Mouse (Mus musculus) erythroblast, adult 5-6 weeks (primary cell): ENCODE results near the gene Fndc1. TPM values are rescaled to one million over a fixed set of nuclear protein-coding genes. Genes with fewer than 3 reads are reported as not detected.

Source experiments
- ATAC-seq: replicated peaks from 2 replicates; pipeline ENCODE4 v1.8.0; 2016; ENCODE audit warnings: moderate number of reproducible peaks, mild to moderate bottlenecking, moderate TSS enrichment, inconsistent platforms; ENCODE audit not compliant: poor library complexity, low FRiP score, severe bottlenecking
- total RNA-seq, 2 experiments: library from RNA; stranded (forward) in 1 of 2; stranded (reverse) in 1 of 2; fragments of 150-400 nt in 1 of 2; fragments of 200-764, 138-1000 nt in 1 of 2; gene quantifications; 2 replicates each; pipeline versions ENCODE4 v1.2.3 to v1.2.4; 2015 to 2017; ENCODE audit warnings: low replicate concordance in 2 of 2

Fndc1 gene
- total RNA-seq, 2 experiments from 2014 or later = not detected

DNA sequence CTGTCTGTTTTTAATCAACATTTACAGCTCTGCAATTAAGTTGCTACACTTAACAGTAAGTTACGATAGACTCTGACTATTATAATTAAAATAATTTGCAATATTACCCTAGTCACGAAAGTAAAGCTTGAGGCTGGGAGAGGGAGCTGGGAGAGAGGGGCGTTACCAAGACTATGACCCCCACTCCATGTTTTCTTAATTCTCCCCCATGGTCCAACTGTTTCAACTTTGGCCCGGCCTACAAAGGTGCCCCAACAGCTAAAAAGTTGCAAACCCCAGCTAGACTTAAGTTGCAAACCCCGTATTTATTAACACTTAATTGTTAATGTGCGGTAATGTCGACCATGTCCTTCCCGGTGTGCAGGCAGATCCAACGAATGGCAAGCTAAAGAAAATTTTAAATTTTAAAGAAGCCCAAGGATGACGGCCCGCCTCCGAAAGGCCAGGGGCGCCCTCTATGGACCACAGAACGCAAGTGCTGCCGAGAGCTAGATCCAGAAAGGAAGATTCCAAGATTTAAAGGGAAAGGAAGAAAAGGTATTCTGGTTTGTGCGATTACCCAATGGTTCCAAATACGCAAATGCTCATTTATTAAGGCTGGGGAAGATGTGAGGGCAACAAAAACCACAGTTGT, 5.4 kb downstream of the Fndc1 start:
- no peak for ATAC-seq

DNA sequence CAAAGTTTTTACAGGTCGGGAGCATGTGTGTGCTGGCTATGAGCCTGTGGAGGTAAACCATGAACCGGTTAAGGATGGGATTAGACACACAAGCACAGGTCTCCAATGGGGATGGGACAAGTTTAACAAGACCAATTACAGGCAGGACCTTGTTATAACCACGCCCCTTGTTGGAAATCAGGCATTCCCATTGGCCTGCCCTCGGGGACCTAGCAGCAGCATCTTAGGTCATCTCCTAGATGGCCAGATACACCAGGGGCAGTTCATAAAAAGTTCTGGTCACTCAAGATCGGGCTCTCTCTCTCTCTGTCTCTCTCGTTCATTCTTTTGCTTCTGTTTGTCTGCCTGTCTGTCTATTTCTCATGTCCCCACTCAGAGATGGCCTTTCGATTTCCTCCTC, 6.9 kb downstream of the Fndc1 start:
- ATAC-seq = no peak

DNA sequence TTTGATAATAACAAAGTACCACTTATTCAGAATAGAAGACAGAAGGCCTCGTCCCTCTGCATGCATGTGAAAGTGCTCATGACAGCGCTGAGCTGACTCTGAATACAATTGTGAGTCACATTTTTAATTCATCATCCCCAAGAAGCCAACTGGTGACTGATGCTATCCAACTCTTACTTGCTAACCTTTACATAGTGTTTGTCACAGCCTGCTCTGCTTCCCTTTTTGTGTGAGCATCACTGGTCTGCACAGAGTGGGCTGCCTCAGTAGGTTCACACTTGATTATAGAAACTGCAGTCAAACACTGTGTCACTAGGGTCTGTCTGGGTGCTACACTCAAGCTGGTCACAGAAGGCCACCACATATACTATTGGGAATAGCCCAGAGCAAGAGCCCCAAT, 10.5 kb downstream of the Fndc1 start:
- no peak for ATAC-seq

DNA sequence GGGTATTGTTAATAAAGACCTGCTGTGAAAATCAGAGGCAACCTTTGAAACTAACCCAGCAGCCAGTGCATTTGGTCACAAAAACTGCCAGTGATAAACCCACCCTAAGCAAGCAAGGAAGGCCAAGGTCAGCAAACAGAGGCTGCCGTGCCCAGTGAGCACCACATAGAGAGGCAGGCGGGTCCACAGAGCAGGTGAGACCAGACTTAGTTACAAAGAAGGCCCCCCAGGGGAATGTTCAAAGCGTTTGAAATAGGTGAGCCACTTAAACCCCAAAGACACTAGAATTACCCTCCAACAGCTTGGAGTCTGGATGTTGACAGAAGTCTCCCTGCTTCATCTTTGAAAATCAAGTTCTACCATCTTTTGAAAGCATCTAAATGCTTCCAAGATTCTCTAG, 12.7 kb downstream of the Fndc1 start:
- ATAC-seq = no peak

DNA sequence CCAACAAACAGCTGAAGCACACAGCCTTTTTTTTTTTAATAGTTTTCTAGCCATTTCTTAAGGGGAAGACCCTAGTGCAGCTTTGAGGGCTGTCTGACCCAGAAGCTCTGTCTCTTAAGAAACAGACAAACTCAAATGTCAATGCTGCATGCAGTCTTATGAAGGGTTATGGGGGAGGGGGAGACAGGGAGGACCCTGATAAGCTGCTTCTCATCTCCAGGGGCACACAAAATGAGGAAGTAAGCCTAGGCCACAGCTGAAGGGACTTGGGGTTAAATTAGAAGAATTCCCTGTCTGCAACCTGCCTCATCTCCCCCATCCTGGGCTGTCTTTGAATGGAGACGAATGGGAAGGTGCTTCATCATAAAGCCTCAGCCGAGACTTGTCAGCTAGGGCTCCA, 19.1 kb downstream of the Fndc1 start:
- no peak for ATAC-seq

DNA sequence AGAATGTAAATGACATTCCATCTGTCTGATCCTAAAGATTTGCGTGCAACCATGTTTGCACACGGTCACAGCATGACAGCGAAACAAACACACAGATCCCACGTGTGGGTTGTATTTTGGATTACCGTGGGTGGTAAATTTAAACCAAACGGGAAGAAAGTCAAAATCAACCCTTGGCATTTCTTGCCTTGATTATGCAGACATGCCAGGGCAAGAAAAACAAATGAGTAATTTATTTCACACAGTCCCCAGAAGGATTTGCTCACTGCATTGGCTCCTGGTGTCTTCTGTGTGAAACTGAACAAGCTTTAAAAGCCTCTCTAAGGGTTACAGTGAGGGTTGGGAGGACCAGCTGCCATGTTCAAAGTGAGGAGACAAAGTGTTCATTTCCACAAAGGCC, 22.0 kb downstream of the Fndc1 start:
- ATAC-seq = no peak

DNA sequence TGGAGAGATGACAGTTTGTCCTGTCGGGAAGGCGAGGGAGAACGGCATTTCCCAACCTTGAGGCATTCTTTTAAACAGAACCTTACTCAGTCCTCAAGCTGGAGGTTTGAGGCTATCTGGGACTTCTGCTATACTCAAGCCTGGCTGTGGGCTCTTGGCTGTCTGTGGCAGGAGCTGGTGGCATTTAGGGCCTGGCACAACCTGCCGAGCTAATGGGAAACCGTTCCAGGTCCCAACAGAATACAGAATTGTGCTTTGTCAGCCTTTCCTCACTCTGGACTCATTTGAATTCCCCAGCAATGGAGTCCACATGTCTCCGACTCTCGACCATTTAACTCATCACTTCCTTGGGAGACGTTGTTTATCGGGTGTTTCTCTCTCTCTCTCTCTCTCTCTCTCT, 24.6 kb downstream of the Fndc1 start:
- no peak for ATAC-seq

DNA sequence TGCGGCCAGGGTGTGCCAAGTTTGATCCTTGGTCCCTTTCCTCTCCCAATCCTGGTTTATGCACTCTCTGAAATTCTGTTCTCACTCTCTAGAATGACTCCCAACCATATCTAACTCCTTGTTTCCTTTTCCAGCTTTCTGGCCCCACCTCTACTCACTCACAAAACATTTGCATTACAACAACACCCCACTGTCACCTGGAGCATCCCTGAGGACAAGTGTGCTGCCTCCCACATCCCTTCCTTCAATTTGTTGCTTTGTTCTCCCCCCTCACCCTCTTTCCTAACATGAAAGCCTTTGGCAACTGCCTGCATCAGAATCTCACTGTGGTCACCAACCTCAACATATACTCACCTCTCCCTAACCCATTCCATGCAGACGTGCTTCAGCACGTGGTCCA, 27.2 kb downstream of the Fndc1 start:
- no peak for ATAC-seq

DNA sequence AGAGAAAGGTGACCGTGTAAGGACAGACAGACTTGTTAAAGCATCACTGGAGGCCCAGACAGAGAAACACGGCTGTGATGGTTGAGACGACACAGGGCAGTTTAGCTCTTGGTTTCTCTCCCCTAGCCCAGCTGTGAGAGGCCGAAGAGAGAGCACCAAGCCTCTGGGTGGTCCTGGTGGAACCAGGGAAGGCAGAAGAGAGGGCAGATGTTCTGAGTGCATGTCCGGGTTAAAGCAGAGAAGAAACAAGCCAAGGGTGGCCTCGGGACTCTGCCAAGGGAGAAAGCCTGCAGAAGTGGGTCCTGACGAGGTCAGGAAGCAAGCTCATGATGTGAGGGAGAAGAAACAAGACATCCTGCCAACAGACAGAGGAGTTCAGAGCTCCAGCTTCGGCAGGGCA, 31.5 kb downstream of the Fndc1 start:
- ATAC-seq = no peak

DNA sequence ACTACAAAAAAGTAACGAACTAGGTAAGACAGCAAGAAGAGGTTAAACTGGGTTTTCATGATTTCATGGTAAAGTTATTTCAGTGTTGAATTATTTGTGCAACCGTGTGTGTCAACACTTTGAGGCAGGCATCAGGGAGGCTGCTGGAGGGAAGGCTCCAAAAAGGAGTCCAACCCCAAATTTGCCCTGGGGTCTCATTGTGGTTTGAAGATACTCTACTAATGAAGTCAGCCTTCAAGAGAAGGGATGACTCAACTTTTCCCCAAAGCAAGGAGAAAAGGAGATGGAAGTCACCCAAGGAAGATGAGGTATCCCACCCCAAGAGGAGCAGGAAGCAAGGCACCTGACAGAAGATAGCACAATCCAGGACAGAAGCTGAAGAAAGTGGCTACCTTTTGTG, 31.9 kb downstream of the Fndc1 start:
- no peak for ATAC-seq

DNA sequence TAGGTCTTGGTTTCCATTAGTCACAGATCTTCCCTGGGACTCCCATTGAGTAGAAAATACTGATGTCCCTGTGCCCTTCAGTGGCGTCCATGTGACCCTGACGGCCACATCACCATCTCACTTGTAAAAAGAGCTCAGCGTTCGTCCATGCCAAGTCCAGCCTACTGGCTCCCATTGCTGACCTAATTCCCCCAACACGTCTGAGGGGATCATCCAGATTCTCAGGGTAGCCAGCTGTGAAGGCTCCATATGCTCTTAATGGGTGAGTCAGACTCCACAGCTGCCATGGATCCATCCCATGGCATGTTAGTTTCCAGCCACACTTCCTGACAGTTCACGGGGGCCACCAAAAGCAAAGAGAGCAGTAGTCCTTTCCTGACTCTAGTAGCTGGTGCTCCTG, 33.0 kb downstream of the Fndc1 start:
- ATAC-seq = no peak

DNA sequence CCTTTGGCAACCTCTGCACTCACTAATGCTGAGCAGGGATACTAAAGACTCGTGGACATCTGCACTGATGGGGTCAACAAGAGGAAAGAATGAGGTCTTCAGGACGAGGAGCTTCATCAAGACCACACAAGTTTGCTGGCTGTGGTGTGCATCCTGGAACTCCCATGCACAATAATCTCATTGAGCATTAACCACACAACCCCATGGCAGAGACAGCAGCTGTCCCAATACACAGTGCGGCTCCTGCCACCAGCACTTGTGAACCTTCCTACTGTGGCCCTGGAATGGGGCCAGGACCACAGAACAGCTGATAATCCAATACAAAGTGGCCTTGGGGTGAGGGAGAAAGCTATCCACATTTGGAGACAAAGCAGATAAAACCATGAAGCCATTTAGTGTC, 36.6 kb downstream of the Fndc1 start:
- ATAC-seq = no peak

DNA sequence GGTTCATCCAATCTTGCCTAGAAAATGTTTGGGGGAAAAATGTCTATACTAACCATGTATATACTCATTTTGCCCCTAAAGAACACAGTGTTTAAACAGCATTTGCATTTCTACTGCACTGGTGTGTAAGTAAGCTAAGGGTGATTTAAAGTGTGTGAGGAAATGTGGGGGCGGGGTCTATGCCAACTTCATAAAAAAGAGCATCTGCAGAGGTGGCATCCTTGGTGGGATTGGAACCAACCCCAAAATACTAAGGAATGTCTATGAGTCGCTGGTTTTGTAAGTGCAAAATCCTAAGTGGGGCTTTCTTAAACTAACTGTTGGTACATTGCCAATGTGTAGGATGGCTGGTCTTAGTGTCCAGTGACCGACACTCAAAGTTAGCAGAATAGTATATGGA, 53.0 kb downstream of the Fndc1 start:
- no peak for ATAC-seq

DNA sequence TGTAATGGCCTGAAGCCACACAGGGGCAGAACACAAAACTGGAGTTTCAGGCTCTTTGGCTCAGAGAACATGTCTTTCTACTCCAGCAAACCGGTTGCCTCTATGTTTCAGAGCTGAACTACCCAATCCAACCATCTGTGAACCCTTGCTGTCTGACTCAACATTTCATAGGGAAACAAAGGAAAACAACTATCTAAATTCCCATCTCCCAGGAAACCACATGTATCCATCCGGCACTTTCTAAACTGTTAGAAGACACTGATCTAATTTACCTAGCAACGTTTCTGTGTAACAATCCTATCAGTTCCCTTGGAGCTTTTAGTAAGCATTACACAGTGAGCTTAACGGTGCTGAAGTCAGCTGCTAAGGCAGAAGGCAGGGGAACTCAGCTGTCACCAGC, 67.3 kb downstream of the Fndc1 start:
- ATAC-seq = no peak

DNA sequence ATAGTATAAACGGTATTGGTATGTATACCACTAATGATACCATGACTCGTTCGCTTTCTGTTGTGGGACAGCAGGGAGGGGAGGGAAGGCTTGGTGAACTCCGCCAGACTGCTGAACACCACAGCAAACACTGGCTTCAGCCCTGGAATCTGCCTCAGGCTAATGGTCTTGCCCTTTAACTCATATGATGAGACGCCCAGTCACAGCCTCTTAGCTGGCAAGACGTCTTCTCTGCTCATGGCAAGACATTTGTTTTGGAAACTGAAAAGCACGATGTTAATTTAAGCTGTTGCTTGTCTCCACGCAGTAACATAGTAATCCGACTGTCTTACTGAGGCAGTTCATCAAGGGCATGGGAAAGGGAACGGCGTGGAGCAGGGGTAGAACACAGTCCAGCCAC, 72.1 kb downstream of the Fndc1 start:
- ATAC-seq = no peak

DNA sequence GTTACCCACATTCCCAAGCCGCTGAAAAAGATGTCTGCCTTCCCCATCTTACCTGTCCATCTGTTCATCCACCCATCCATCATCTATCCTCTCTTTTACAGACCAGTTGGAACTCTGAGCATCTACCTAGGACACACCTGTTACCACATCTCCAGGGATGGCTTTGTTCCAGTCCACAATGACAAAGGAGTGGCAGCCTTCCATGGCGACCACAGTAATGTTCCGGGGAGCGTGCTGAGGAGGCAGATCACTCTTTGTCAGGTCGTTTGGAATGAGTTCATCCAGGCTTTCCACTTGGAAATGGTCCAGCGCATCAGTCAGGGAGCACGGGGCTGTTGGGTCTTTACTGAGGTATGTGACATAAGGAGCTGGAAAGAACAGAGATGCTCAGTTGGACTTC, 73.7 kb downstream of the Fndc1 start:
- no peak for ATAC-seq

DNA sequence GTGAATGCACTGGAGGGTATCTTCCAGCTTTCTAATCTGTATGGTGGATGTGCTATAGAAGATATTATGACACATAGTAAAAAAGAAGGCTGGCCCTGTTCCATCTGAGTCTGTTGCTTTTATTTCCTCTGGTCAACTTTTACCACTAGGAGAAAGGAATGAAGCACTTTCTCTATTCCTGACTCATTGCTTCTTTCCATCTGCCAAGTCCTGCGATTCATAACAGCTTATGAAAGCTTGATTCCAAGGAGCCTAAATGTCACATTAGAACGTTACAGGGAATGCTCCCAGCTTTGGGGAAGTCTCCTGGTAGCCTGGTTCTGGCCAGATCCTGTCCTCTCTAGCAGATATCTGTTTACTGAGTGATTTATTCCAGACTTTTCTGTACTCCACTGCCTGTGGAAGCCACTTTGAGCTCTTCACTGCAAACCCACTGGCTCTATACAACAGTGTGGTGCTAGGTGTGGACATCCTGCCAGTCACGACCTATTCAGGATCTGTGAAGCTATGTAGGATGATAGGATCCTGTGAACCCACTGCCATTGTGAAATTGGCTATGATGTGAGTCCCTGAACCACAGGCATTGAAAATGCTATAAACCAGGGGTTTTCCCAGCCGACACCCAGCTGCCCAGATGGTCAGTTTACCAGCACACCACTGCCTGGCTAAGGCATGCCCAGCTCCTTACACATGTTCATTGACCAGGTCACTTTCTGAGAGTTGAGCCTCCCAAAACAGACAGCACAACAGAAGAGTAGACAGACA, 77.9 kb downstream of the Fndc1 start:
- no peak for ATAC-seq

DNA sequence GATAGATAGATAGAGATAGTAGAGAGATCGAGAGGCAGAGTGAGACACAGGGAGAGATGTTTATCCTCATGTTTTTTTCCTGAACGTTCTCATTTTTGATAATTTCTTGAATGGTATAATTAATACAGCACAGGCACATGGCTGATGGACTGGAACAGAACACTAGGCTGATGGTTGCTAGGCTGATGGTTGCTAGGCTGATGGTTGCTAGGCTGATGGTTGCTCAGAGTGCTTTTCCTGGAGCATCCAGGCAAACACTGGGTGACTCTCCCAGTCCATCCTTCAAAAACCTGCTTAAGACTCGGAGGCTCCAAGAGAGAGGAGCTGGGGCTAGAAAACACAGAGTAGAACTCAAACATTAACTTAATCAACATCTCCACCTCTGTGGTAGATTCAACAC, 80.3 kb downstream of the Fndc1 start:
- ATAC-seq = no peak

DNA sequence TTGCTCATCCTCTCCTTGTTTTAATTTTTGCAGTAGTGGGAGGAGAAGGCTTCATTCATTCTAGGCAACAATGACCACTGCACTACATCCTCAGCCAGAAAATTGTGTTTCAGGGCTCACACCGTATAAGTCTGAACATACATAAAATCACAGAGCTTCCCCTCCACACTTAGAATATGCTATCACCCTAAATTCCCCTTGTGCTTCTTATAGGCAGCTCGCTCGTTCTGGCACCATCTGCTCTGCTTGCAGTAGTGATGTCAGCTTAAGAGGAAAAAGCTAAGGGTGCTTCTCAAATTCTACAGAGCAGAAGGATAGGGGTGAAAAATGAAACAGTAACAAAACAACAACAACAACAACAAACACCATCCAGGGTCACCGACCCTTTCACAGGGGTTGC, 82.1 kb downstream of the Fndc1 start:
- no peak for ATAC-seq

DNA sequence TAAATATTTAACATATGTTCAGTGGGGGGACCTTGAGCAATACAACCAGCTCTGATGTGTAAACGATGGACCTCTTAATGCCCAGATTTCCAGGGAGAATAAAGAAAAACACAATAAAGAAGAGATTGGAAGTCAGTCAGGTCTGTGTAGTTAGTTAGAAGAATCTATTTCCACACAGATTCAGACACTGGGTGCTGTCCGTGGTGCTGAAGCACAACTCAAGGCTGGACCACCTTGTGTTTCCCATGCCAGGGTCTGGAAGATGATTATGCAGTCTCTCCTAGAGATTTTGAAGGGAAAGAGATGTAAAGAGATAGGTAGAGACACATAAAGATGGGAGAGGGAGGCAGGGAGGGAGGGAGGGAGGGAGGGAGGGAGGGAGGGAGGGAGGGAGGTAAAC, 86.1 kb downstream of the Fndc1 start:
- ATAC-seq = no peak

DNA sequence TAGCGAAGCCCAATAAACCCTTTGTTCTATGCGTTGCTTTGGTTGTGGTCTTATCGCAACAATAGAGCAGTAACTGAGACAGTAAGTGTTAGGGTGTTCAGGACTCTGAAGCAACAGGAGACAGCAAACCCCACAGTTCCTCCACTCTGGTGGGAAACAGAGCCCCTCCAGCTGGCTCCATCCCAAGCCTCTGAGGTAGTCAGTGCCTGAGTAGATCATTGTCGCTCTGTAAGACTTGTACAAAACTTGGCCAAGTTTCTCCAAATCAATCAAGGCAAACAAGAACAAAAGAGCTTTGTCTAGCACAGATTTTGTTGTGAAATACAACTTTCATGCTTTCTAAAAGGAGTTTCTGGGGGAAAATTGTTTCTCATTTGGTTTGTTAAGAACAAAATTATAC, 104.1 kb downstream of the Fndc1 start:
- ATAC-seq = no peak

DNA sequence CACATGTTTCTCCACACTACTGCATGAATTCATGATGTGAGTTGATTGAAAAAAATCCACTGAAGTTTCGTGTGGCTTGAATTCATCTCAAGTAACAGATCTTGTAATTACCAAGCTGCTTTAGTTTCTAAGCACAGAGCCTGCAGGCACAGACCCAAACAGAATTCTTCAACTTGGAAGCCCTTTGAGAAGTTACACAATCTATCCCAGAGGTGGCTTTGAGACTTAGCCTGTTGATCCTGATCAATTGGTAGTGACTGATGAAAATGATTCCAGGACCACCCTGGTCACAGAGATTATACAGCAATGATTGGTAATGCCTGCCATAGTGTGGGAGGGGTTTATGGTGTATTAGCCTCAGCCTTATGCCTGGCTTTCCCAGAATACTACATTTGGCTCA, 108.2 kb downstream of the Fndc1 start:
- no peak for ATAC-seq
